Mouse (Mus musculus): ENCODE measurements around the gene Nol7.
A peak's percentile ranks its signal among the peaks of the same experiment; 100 is the strongest.

Nol7 gene

DNA sequence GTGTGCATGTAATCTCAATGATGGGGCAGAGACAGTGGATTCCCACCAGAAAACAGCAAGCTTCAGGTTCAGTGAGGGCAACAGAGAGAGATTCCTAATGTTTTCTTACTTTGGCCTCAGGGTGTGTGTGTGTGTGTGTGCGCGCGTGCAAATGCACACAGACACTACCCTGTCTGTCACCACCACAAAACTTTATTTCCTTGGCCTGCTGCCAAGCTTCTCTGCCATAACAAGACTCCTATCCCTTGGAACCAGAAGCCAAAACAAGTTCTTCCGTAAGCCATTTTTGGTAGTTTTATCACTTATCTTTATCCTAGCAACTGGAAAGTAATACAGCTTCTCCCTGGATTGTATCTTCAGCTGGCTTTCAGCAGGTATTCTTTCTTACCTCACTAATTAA is 30.2 kb downstream of the Nol7 start:
- peak; percentile 38 for DNase-seq (ENCODE audit: low read depth)

DNA sequence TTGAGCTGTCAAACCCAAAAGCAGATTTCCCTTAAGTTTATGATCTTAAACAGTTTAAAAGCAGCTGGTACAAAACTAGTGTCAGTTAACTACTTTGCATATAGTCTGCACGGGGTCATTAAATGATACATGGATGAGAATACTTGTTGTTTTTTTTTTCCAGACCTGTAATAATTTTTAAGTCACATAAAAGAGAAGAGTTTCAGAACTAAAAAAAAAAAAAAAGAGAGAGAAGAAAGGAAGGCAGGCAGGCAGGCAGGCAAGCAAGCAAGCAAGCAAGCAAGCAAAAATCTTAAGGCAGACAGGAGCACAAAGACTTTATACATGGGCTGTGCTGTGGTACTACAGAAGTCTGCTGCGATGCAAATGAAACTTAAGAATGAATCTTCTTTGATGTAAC is 35.2 kb downstream of the Nol7 start:
- DNase-seq (ENCODE audit: low read depth) = no peak

DNA sequence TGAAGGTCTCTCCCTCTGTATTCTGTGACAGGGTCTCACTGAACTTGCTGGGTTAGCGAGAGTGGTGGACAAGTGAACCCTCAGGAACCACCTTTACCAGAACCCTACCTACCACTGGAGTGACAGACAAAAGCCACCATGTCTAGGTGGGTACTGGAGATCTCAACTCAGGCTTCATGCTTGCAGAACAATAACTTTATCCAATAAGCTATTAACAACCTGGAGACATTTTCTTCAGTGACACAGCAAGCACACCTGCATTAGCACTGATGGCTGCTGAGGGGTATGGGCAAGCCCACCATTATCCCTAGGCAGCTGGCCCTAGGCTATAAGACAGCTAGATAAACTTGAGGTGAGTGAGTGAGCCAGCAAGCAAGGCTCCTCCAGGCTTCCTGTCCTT is 42.2 kb downstream of the Nol7 start:
- DNase-seq (ENCODE audit: low read depth) = no peak

DNA sequence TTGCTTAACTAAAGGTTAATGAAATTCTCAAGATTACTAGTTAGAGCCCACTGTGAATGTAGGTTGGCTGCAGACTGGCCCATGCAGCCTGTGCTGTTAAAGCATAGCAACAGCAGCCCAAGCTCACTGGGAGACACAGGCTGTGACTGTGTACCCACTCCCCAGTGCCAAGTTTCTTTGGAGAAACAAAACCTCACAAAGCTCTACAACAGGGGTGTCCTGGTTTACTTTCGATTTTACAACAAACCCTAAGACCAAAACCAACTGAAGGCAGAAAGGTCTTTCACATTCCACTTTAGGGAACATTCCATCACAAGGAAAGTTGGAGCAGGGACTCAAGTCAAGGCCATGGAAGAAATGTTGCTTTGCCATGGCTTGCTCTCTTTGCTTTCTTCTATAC is 44.4 kb downstream of the Nol7 start:
- no peak for DNase-seq (ENCODE audit: low read depth)

DNA sequence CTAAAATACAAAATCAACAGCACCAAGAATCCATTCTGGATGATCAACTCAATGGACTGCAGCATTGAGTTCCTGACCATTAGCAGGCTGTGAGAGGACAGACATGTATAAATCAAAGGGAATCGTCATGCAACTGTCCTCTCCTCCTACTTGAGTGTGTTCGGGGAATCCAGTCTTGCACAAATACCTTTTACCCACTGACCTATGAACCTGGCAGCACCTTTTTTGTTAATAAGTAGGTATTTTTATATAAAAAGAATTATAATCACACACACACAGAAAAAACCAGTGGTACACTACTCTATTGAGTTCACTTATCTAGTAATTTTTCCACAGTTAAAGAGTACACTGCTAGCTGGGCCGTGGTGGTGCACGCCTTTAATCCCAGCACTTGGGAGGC is 45.5 kb downstream of the Nol7 start:
- no peak for DNase-seq (ENCODE audit: low read depth)

DNA sequence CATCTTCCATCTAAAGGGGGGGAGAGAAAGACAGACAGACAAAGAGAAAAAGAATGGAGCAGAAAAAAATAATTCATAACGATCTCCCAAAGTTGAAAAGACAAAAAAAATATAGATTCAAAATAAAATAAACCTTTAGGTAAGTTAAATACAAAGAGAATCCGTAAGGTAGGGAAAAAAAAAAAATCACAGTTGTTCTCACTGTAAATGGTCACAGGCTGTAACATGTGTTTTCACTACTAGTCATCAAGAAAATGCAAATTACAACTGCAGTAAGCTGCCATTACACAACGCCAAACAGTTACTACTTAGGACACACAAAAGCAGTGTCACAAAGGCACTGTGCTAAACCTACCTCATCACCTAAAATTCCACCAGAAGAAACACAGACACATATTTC is 46.5 kb downstream of the Nol7 start:
- DNase-seq (ENCODE audit: low read depth) = no peak

DNA sequence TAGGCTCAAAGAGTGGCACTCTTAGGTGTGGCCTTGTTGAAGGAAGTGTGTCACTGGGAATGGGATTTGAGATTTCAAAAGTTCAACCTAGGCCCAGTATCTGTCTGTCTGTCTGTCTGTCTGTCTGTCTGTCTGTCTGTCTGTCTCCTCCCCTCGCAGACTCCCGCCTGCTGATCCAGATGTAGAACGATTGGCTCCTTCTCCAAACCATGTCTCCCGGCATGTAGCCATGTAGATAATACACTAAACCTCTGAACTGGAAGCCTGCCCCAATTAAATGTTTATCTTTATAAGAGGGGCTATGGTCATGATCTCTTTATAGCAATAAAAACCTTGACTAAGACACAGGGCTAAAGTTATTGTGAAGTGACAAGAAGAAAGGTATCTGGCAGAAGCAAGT is 47.6 kb downstream of the Nol7 start:
- DNase-seq (ENCODE audit: low read depth) = no peak

DNA sequence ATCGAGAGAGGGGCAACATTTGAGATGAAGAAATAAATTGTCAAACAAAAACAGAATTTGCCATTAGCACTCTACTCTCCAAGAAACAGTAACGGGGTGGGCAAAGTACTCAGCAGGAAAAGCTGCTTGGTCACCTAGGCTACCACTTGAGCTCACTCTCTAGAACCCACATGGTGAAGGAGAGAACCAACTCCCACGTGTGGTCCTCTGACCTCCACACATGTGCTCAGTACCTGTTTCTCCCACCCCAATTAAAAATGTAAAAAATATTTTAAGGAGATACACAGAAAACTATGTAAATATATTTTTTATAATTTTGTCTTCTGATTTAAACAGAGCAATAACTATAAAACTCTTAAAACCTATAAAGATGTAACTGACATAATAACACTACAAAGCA is 49.5 kb downstream of the Nol7 start:
- no peak for DNase-seq (ENCODE audit: low read depth)

DNA sequence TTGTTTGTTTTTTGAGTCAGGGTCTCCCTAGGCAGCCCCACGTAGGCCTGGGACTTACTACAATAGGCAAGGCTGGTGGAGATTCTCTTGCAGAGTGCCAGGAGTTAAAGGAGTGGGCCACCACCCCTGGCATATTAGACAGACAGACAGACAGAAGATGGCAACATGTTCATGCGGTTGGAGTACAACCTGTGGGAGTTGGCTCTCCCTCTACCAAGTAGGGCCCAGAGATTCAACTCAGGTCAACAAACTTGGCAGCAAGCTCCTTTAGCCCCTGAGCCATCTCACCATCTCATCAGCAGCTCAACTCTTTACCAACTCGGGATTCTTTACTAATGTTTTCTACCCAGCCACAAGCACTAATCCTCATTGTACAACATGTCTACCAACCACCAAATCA is 52.5 kb downstream of the Nol7 start:
- no peak for DNase-seq (ENCODE audit: low read depth)

DNA sequence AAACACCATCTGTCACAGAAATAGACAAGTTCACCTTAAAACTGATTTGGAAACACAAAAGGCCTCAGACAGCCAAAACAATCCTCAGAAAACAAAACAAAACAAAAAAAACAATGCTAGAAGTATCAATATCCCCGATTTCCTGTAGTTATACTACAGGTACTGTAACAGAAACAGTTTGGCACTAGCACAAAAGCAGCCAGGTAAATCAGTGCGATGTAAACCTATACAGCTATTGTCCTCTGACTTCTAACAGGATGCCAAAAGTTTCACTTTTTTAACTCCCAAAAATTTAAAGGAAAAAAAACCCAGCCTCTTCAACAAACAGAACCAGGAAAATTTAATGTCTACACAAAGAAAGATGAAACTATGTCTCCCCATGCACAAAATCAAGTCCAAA is 54.0 kb downstream of the Nol7 start:
- DNase-seq (ENCODE audit: low read depth) = no peak

DNA sequence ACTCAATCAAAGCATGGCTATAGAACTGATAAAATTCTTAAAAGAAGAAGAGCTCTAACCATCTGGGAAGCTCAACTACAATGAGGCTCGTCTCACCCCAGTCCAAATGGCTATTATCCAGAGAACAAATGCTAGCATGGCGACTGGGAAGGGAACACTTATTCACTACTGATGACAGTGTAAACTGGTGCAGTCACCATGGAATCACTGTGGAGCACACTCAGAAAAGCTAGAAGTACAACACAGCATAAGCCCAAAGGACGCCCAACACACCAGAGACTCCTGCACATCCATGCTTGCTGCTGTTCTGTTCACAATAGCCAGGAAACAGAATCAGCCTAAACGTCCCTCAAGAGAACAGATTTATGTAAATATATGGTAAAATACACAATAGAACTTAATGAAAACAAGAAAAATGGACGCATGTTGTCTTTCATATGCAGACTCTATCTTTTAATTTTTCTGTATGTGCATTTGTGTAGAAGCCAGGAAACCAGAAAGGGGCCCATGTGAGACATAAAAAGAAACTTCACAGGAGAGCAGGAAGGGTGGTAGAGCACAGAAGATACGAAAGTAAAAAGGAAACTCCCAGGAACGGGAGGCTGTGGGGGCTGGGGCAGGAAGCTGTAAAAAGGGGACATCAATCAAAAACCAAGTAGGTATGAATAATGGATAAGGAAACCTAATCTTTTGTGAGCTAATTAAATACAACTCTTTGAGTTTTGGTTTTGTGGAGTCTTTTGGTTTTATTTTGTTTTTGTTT is 54.8 kb downstream of the Nol7 start:
- peak; percentile 57 for DNase-seq (ENCODE audit: low read depth)

DNA sequence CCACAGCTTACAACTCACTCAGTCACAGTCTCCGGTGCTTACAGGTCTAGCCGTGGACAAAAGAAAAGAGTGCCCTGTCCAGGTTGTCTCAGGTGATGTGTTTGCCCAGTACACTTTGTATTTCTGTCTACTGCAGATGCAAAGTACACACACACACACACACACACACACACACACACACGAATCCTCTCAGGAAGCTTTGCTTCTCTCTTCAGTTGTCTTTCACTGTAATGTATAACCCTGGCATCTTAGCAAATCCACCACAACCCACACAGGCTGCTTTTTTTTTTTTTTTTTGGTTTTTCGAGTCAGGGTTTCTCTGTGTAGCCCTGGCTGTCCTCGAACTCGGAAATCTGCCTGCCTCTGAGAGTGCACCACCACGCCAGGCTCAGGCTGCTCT is 56.2 kb downstream of the Nol7 start:
- DNase-seq (ENCODE audit: low read depth) = peak; percentile 54

Measured in 416B (cell line).